22 mouse cellular contexts compared by ENCODE assay signal in genomic region chr4:83337717-83338116, GRCm38 (mm10). TPM values are rescaled to one million over a fixed set of nuclear protein-coding genes. Genes with fewer than 3 reads are reported as not detected.
DNase-seq lines count a peak whose midpoint lies in the region; ATAC-seq and TF ChIP-seq lines count a peak whose summit lies in the region.
"Had no signal": no experiment of that assay in that cellular context is flagged by ENCODE, and none has a peak within 500 bp of the region (broad histone marks: within the 10 kb centered on the region; RNA-seq: fewer than 3 reads in every experiment).

No protein-coding gene starts in this region.

- no peak overlapping the region for H3K4me3 ChIP-seq in stomach, embryonic 15.5 days (replicated peaks)
- H3K4me3 ChIP-seq in stomach, postnatal 0 days (ENCODE audit: low read depth, low read length): no peak overlapping the region
- no peak overlapping the region for H3K4me3 ChIP-seq in intestine, embryonic 16.5 days (ENCODE audit: low read length)
- H3K4me3 ChIP-seq: embryonic facial prominence, embryonic 10.5 days; embryonic facial prominence, embryonic 12.5 days; forebrain, embryonic 13.5 days; forebrain, embryonic 15.5 days had no signal

- no peak overlapping the region for H3K9ac ChIP-seq in stomach, embryonic 15.5 days
- no peak overlapping the region for H3K9ac ChIP-seq in stomach, postnatal 0 days (ENCODE audit: low read length)
- no peak overlapping the region for H3K9ac ChIP-seq in intestine, embryonic 16.5 days (ENCODE audit: low read depth, low read length)
- H3K9ac ChIP-seq: embryonic facial prominence, embryonic 12.5 days; forebrain, embryonic 13.5 days; forebrain, embryonic 15.5 days; forebrain, postnatal 0 days had no signal

- no peak for TF ChIP-seq EP300 in stomach, postnatal 0 days (optimal IDR thresholded peaks at IDR 0.05)

- H3K9me3 ChIP-seq in stomach, embryonic 15.5 days: no peaks in the 10 kb centered on the region
- no peaks in the 10 kb centered on the region for H3K9me3 ChIP-seq in stomach, postnatal 0 days (ENCODE audit: control insufficient read depth, low read length)
- no peaks in the 10 kb centered on the region for H3K9me3 ChIP-seq in intestine, embryonic 16.5 days (ENCODE audit: control insufficient read depth, low read length)
- H3K9me3 ChIP-seq: embryonic facial prominence, embryonic 10.5 days; embryonic facial prominence, embryonic 12.5 days; forebrain, embryonic 13.5 days; forebrain, embryonic 15.5 days had no signal

- 0 out of 2 replicates have a peak, but pooled peaks cover 3% of the 10 kb centered on the region for H3K4me1 ChIP-seq in stomach, embryonic 15.5 days
- no peaks in the 10 kb centered on the region; the same call in 1 of the 2 replicates for H3K4me1 ChIP-seq in stomach, postnatal 0 days (replicated peaks; ENCODE audit: control insufficient read depth, insufficient read depth)
- peaks cover 4% of the 10 kb centered on the region; the same call in 1 of the 2 replicates for H3K4me1 ChIP-seq in intestine, embryonic 16.5 days (ENCODE audit: control insufficient read depth, insufficient read depth, low read length)
- H3K4me1 ChIP-seq: forebrain, embryonic 13.5 days; forebrain, embryonic 15.5 days had no signal

- H3K27me3 ChIP-seq in stomach, embryonic 15.5 days (replicated peaks): no peaks in the 10 kb centered on the region
- H3K27me3 ChIP-seq in stomach, postnatal 0 days (ENCODE audit: control insufficient read depth, insufficient read depth, low read length): no peaks in the 10 kb centered on the region
- H3K27me3 ChIP-seq in intestine, embryonic 16.5 days (replicated peaks; ENCODE audit: control insufficient read depth, insufficient read depth, low read length): no peaks in the 10 kb centered on the region
- H3K27me3 ChIP-seq: embryonic facial prominence, embryonic 12.5 days; forebrain, embryonic 13.5 days; forebrain, embryonic 15.5 days had no signal

- no peak for DNase-seq in stomach, postnatal 0 days (ENCODE audit: low spot score)
- DNase-seq in A20 (ENCODE audit: low read depth, low spot score) (peak; percentile 85), ES-CJ7 (ENCODE audit: low read depth, low spot score) (peak; percentile 52)
- DNase-seq in left cerebral cortex, adult 18-20 months (ENCODE audit: low spot score in 2 of 2): no peak
- no peak for DNase-seq in heart, adult 18-20 months
- no peak for DNase-seq in thymus, postnatal 25 days
- DNase-seq: adrenal gland, adult 8-10 months; adrenal gland, postnatal 14 days; adrenal gland, postnatal 36 days; cerebellum, adult 11-12 months; cerebellum, adult 2 months; cerebellum, adult 9-10 months; cerebellum, postnatal 10 days; cerebellum, postnatal 25 days; forebrain, postnatal 0 days had no signal

- no peak overlapping the region for H3K27ac ChIP-seq in stomach, embryonic 15.5 days
- no peak overlapping the region for H3K27ac ChIP-seq in stomach, postnatal 0 days (replicated peaks)
- H3K27ac ChIP-seq in intestine, embryonic 16.5 days (ENCODE audit: low read length): no peak overlapping the region
- H3K27ac ChIP-seq: embryonic facial prominence, embryonic 10.5 days; embryonic facial prominence, embryonic 12.5 days; forebrain, embryonic 13.5 days; forebrain, embryonic 15.5 days had no signal

- TF ChIP-seq CTCF in stomach, postnatal 0 days (IDR thresholded peaks at IDR 0.05; ENCODE audit: low read depth): no peak

- ATAC-seq in stomach, embryonic 15.5 days (ENCODE audit: insufficient read depth, low FRiP score, low read depth): peak; percentile 63; the same call in 1 of the 2 replicates
- ATAC-seq in stomach, postnatal 0 days (ENCODE audit: low FRiP score, low TSS enrichment): no peak
- ATAC-seq in intestine, embryonic 16.5 days: peak; percentile 60
- ATAC-seq: activated CD4-positive, CD25-positive, alpha-beta regulatory T cell, adult 4 months; forebrain, embryonic 13.5 days; forebrain, embryonic 15.5 days; forebrain, postnatal 0 days had no signal

- H3K36me3 ChIP-seq in stomach, embryonic 15.5 days: no peaks in the 10 kb centered on the region
- no peaks in the 10 kb centered on the region for H3K36me3 ChIP-seq in stomach, postnatal 0 days (ENCODE audit: control insufficient read depth, insufficient read depth, low read length)
- H3K36me3 ChIP-seq in intestine, embryonic 16.5 days (ENCODE audit: control insufficient read depth, insufficient read depth, low read length): no peaks in the 10 kb centered on the region
- H3K36me3 ChIP-seq: embryonic facial prominence, embryonic 10.5 days; embryonic facial prominence, embryonic 12.5 days; forebrain, embryonic 15.5 days had no signal

- 59% methylated on average over 3 of the region's 3 CpGs for WGBS in stomach, embryonic 15.5 days
- WGBS in stomach, postnatal 0 days: 53% methylated on average over 3 of the region's 3 CpGs
- WGBS in intestine, embryonic 16.5 days: 59% methylated on average over 3 of the region's 3 CpGs

- H3K4me2 ChIP-seq in stomach, embryonic 15.5 days: no peak overlapping the region
- no peak overlapping the region for H3K4me2 ChIP-seq in stomach, postnatal 0 days (replicated peaks; ENCODE audit: low read depth)
- no peak overlapping the region for H3K4me2 ChIP-seq in intestine, embryonic 16.5 days (ENCODE audit: low read depth, low read length)
- H3K4me2 ChIP-seq: embryonic facial prominence, embryonic 12.5 days; forebrain, embryonic 13.5 days; forebrain, embryonic 15.5 days had no signal

RNA-seq across cellular contexts. Expression of gene Ttc39b, which starts 13.7 kb away (rescaled TPM):
- polyA plus RNA-seq in stomach, embryonic 15.5 days (2015; fragmentation: Nextera tagmentation; extraction: Ambion mirVana): 2.2 and 3.3 TPM in 2 replicates
- 14.0 and 15.7 TPM in 2 replicates for polyA plus RNA-seq in stomach, postnatal 0 days (2015; fragmentation: Nextera tagmentation; extraction: Ambion mirVana)
- polyA plus RNA-seq in intestine, embryonic 16.5 days (2015; fragmentation: Nextera tagmentation; extraction: Ambion mirVana): 1.4 and 2.4 TPM in 2 replicates
- 10 to 100 TPM; 65.1 to 69.9 TPM for total RNA-seq in left cerebral cortex, adult 18-20 months (2021)
- total RNA-seq in heart, adult 18-20 months (2021): 10 to 100 TPM; 14.8 to 20.9 TPM

Comparison
In these comparisons a context has a peak if more than half of its experiments do, and no peak if none do; other contexts are left out.
1. DNase-seq: peak in A20 (single experiment) and ES-CJ7 (single experiment); none in stomach, postnatal 0 days (single experiment), left cerebral cortex, adult 18-20 months (0 of 2), heart, adult 18-20 months (0 of 2) and thymus, postnatal 25 days (single experiment).